Mouse (Mus musculus): Measurements from ENCODE around the gene Nek7.

The Nek7 gene

GRCm38 (mm10) chr1:138607862-138608261 lies 12.1 kb downstream of the Nek7 start:
- no peak for DNase-seq

- DNase-seq = no peak
Observed at GRCm38 (mm10) chr1:138606771-138607170, 13.2 kb downstream of the Nek7 start.

- no peak for DNase-seq
Observed at GRCm38 (mm10) chr1:138604736-138605135, 15.2 kb downstream of the Nek7 start.

- no peak for DNase-seq
Observed at GRCm38 (mm10) chr1:138603974-138604373, 16.0 kb downstream of the Nek7 start.

- DNase-seq = no peak
Observed at GRCm38 (mm10) chr1:138598087-138598486, 21.9 kb downstream of the Nek7 start.

- DNase-seq = no peak
Observed at GRCm38 (mm10) chr1:138596127-138596706, 23.7 kb downstream of the Nek7 start.

- DNase-seq = no peak
Observed at GRCm38 (mm10) chr1:138594910-138595309, 25.0 kb downstream of the Nek7 start.

GRCm38 (mm10) chr1:138593922-138594321 lies 26.0 kb downstream of the Nek7 start:
- DNase-seq = no peak

- DNase-seq = no peak
Observed at GRCm38 (mm10) chr1:138592466-138592865, 27.5 kb downstream of the Nek7 start.

GRCm38 (mm10) chr1:138590451-138591022 lies 29.4 kb downstream of the Nek7 start:
- no peak for DNase-seq

- no peak for DNase-seq
Observed at GRCm38 (mm10) chr1:138589126-138589525, 30.8 kb downstream of the Nek7 start.

GRCm38 (mm10) chr1:138587812-138588211 lies 32.1 kb downstream of the Nek7 start:
- no peak for DNase-seq

GRCm38 (mm10) chr1:138586891-138587290 lies 33.0 kb downstream of the Nek7 start:
- no peak for DNase-seq

GRCm38 (mm10) chr1:138584423-138585013 lies 35.4 kb downstream of the Nek7 start:
- no peak for DNase-seq

GRCm38 (mm10) chr1:138582225-138582624 lies 37.7 kb downstream of the Nek7 start:
- no peak for DNase-seq

- DNase-seq = no peak
Observed at GRCm38 (mm10) chr1:138579822-138580492, 40.0 kb downstream of the Nek7 start.

GRCm38 (mm10) chr1:138579207-138579606 lies 40.7 kb downstream of the Nek7 start:
- no peak for DNase-seq

GRCm38 (mm10) chr1:138576803-138577202 lies 43.1 kb downstream of the Nek7 start:
- no peak for DNase-seq

- no peak for DNase-seq
Observed at GRCm38 (mm10) chr1:138576066-138576697, 43.8 kb downstream of the Nek7 start.

- DNase-seq = no peak
Observed at GRCm38 (mm10) chr1:138575629-138576028, 44.3 kb downstream of the Nek7 start.

GRCm38 (mm10) chr1:138571565-138572361 lies 48.2 kb downstream of the Nek7 start:
- DNase-seq = no peak

GRCm38 (mm10) chr1:138571038-138571441 lies 48.9 kb downstream of the Nek7 start:
- DNase-seq = no peak
